Mouse (Mus musculus) urinary bladder, postnatal 25 days (tissue): ENCODE data around the gene Cct8.

Source experiments
- DNase-seq: peaks from one replicate; pipeline ENCODE4 v3.0.0; 2022; ENCODE audit warnings: low spot score

The Cct8 gene

DNA sequence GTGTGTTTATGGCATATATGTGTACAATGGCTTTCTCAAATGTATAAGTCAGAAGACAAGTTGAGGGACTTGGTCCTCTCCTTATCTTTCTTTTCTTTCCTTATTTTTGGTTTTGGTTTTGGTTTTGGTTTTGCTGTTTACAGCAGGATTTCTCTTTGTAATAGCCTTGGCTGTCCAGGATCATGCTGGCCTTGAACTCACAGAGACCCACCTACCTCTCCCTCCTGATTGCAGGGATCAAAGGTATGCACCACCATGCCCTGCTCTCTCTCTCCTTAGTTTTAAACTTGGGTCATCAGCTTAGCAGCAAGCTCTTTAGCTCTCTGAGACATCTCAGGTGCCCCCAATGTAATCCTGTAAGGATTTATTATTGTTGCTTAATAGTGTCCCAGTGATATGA is 50.6 kb downstream of the Cct8 start:
- DNase-seq = no peak

DNA sequence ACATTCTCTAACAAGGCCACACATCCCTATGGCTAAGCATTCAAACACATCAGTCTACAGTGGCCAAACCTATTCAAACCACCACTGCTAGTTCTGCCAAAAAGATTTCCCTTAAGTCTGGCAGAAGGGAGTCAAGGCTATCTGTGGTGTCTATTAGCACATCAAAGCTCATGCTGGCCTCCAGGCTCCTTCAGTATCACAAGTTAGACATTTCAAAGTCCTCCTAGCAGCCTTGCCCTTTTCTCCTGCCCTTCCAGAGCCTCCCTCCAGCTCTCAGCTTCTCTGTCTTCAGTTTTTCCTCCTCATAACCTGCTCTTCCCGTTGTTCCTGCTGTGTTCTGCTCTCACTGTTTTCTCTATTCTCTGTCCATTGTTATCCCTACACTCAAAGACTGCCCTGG is 51.6 kb downstream of the Cct8 start:
- DNase-seq = no peak

DNA sequence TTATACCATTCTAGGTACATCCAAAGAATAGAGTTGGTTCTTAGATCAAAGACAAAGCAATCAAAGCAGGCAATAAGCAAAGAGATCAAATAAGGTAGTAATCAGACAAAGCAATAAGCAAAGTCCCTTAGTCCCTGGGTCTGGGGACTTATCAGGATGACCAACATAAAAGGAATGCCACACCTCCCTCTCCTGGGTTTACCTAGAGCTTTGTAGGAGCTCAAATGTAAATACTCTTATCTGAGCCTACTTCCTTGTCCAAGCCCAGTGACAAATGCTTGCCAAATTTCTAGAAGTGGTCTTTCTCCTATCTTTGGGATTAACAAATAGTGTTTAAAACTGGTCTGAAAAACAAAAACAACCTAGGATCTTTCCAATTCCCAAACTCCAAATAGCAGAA is 52.4 kb downstream of the Cct8 start:
- no peak for DNase-seq

DNA sequence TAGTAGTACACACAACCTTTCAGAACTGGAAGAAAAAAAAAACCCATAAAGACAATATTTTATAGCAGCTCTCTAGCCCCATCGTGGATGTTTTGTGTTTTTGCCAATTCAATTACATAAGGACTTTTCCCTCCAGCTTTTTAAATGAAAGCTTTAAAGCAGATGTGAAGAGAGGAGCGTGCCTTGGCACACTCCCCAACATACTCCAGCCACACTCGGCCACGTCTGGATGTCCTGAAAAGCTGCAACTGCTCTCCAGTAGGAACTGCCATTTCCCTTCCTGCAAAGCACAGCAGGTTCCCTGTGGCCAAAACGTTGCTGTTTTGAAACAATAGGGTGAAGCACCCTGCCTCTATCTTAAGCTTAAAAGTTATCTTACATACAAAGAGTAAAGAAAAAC is 53.4 kb downstream of the Cct8 start:
- no peak for DNase-seq

DNA sequence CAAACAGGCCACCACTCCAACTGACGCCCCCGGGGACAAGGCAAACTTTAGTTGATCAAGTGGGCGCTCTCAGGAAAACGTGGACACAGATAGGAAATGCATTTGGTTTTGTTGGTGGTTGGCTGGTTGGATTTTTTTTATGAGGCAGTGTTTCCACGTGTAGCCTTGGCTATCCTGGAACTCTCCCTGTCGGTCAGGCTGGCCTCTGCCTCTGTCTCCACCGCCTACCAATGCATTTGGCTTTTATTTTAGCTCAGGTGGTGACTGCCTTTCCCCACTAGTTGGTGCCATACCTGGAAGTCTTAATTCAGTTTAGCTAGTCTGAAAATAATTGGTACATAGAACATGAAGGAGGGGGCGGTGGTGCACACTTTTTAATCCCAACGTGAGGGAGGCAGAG is 54.6 kb downstream of the Cct8 start:
- DNase-seq = no peak

DNA sequence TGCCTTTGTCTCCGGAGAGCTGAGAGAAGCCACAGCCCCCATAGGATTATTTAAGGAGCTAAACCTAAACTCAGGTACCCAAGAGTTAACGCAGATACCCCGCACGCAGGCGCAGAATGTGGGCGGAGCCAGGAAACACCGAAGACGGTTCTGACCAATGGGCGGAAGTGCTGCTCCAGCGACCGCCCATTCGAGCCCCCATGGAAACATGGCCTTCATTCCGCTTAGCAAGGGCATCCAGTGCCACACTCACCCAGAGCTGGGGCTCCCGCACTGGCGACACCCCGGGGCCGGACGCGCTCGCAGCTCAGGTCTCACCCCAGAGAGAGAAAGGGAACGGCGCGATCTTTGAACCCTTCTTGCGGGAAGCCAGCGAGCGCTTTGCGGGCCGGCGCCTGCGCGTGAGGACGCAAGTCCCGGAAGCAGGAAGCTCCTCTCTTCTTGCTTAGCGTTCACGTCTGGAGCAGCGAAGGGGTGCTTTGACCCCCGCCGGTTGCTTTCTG is 55.4 kb downstream of the Cct8 start, which contains the start of gene Rwdd2b:
Gene Rwdd2b, minus strand, starts transcription at position 390 of the 503 bp plus-strand sequence.
- DNase-seq = peak; percentile 93

DNA sequence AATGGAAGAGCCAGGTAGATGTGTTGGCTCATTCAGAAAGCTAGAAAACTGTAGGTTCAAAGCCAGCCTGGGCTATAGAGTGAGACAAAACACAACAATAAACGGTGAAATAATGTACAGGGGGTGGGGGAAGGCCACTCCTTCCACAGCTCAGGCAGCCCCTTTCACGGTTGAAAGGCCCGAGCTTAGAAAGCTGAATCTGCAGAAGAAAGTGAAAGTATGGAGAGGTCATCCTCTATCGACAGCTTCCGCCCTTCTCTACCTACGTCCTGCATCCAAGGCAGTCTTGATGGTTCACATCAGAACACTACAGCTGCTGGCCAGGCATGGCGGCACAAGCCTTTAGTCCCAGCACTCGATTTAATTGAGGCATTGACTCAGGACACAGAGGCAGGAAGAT is 57.0 kb downstream of the Cct8 start:
- no peak for DNase-seq

DNA sequence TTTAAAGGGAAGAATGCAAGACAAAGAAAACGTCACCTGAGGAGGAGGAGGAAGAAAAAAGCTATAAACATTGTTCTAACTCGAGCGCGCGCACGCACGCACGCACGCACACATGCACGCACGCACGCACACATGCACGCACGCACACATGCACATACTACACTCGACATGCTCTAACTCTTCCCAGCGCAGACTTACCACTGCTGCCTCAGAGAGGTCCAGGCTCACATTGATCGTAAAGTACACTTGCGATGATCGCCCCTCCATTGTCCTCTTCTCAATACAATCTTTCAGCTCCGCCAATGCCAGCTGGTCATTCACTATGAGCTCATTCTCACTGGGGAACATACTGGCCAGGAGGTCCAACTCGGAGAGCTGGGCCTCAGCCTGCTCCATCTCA is 58.6 kb downstream of the Cct8 start:
- no peak for DNase-seq

DNA sequence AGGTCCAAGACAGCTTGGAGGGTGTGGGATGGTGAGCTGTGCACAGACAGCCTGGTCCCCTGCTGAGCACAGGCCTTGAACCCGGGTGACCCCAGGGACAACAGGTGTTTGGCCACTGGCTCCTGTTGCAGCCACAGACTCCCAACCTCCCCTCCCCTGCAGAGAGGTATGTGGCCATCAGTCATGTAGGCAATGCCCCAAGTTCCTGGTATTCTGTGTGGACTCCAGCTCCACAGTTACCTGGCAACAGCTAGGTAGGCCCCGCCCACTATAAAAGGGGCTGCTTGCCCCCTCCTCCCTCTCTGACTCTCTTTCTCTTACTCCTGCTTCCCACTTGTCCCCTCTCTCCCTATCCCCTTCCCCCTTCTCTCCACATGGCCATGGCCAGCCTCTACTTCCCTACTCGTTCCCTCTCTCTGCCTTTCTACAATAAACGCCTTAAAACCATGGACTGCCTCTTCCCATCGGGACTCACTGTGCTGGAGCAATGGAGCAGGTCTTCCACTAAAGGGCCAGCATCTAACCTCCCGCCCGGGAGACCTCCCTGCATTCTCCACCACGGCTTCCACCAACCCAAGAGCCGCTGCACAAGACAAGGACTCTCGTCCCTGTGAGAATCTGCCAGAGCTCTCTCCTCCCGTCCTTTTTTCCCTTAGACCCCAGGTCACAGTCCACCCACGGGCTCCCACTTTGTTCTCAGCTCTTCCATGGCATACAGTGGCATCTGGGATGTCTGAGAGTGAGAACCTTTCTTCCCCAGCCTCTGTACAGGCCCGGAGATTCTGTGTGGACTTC is 60.1 kb downstream of the Cct8 start:
- no peak for DNase-seq

DNA sequence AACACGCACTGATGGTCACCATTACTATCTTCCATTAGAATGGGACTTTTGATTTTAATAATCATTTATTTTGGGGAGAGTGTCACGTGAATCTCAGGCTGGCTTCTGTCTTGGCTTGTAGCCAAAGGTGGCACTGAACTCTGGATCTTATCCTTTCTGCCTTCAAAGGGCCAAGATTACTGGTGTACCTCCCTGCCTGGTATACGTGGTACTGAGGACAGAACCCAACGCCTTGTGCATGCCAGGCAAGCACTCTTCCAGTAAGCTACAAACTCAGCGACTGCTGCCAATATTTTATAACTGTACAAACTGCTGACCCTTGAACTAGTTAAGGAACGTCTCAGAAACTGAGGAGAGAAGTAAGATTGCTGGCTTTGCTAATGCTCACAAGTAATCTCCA is 60.7 kb downstream of the Cct8 start:
- no peak for DNase-seq

DNA sequence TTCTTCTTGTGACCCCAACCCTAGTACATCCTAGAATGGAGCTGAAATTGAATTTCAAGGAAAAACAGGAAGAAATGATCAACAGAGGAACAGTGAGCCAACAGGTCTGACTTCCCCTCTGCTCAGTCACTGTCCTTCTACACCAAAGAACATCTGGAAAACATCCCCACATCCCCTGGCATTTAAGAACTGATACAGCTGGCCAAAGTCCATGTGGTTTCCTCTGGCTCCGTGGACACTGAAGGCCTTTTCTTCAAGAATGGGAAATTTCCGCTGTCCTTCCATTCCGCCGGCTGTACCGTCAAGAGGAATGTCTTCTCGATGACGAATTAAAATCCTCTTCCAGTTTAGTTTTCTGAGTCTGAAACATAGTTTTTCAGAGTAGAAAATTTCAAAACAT is 61.4 kb downstream of the Cct8 start:
- DNase-seq = no peak
